Mouse (Mus musculus) cerebellum, adult 2 months (tissue): ENCODE measurements around the gene Scfd2.

Source experiments
- CTCF ChIP-seq: fragments of 200-500 bp; IDR thresholded peaks from 2 replicates; pipeline ENCODE4 v1.5.1; 2011; ENCODE audit warnings: low read depth, mild to moderate bottlenecking, control low read depth, low read length, moderate library complexity, borderline replicate concordance; ENCODE audit not compliant: insufficient read depth
- POLR2A ChIP-seq: fragments of 200-500 bp; IDR thresholded peaks from 2 replicates; pipeline ENCODE4 v1.6.1; 2011; ENCODE audit warnings: low read length, control low read depth, borderline replicate concordance; ENCODE audit not compliant: insufficient read depth

DNA sequence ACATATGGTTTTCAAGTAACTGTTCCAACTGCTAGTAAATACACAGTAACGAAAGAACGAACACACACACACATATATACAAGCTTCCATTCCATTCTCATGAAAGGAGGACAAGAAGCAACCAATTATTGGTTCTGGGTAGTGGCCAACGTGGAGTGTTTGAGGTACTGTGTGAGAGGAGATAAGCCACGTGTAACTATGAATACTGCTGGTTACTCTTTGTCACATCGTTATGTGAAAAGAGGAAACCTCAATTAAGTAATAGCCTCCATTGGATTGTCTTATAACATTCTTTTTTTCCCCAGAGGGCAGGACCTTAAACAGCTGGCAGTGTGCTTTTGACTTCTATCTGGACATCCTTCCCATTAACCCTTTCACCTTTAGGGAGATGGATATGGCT is 4.5 kb downstream of the Scfd2 start:
- TF ChIP-seq CTCF = no peak
- no peak for TF ChIP-seq POLR2A
